15 mouse cellular contexts compared by ENCODE assay signal in genomic region chr2:93250611-93251010, GRCm38 (mm10).
"Had no signal": no experiment of that assay in that cellular context is flagged by ENCODE, and none has a peak within 500 bp of the region (broad histone marks: within the 10 kb centered on the region; RNA-seq: fewer than 3 reads in every experiment).

No protein-coding gene starts in this region.

- H3K9me3 ChIP-seq: limb, embryonic 15.5 days; liver, embryonic 12.5 days; neural tube, embryonic 12.5 days; stomach, embryonic 15.5 days had no signal

- H3K27me3 ChIP-seq: limb, embryonic 15.5 days; liver, embryonic 12.5 days; neural tube, embryonic 12.5 days; stomach, embryonic 15.5 days had no signal

- H3K4me1 ChIP-seq: liver, embryonic 12.5 days had no signal

- H3K4me2 ChIP-seq: limb, embryonic 15.5 days; liver, embryonic 12.5 days; lung, embryonic 14.5 days; neural tube, embryonic 12.5 days; stomach, embryonic 15.5 days had no signal

- H3K4me3 ChIP-seq: limb, embryonic 15.5 days; liver, embryonic 12.5 days; neural tube, embryonic 12.5 days; stomach, embryonic 15.5 days had no signal

- H3K27ac ChIP-seq: kidney, postnatal 0 days; limb, embryonic 15.5 days; liver, embryonic 12.5 days; neural tube, embryonic 12.5 days; stomach, embryonic 15.5 days had no signal

- ATAC-seq: liver, embryonic 12.5 days had no signal

- DNase-seq: kidney, adult 9 months; kidney, postnatal 36 days; layer of hippocampus, adult 9-11 months; layer of hippocampus, postnatal 36 days; lung, embryonic 14.5 days; lung, postnatal 10 days; lung, postnatal 4 days; right cerebral cortex, postnatal 14 days; thymus, adult 2 months; thymus, postnatal 25 days had no signal

- H3K36me3 ChIP-seq: limb, embryonic 15.5 days; liver, embryonic 12.5 days; neural tube, embryonic 12.5 days; stomach, embryonic 15.5 days had no signal

- H3K9ac ChIP-seq: limb, embryonic 15.5 days; liver, embryonic 12.5 days; lung, embryonic 14.5 days; neural tube, embryonic 12.5 days; stomach, embryonic 15.5 days had no signal
